Mouse (Mus musculus): Measurements from ENCODE around the gene Ikzf2. TPM values are rescaled to one million over a fixed set of nuclear protein-coding genes. Genes with fewer than 3 reads are reported as not detected.

The Ikzf2 gene
- total RNA-seq, 2 experiments from 2014 or later = 8.9 to 10.5 TPM

- DNase-seq = no peak
These were observed 178.8 kb downstream of the Ikzf2 start for GRCm38 (mm10) chr1:69508275-69508674.

GRCm38 (mm10) chr1:69507513-69507912 lies 179.5 kb downstream of the Ikzf2 start:
- DNase-seq = no peak

GRCm38 (mm10) chr1:69506615-69507159 lies 180.4 kb downstream of the Ikzf2 start:
- no peak for DNase-seq

GRCm38 (mm10) chr1:69506011-69506410 lies 181.0 kb downstream of the Ikzf2 start:
- no peak for DNase-seq

GRCm38 (mm10) chr1:69500388-69500787 lies 186.7 kb downstream of the Ikzf2 start:
- no peak for DNase-seq

- no peak for DNase-seq
These were observed 187.4 kb downstream of the Ikzf2 start for GRCm38 (mm10) chr1:69499652-69500051.

GRCm38 (mm10) chr1:69498862-69499306 lies 188.2 kb downstream of the Ikzf2 start:
- DNase-seq = no peak

GRCm38 (mm10) chr1:69496055-69496454 lies 191.0 kb downstream of the Ikzf2 start:
- DNase-seq = no peak

- DNase-seq = no peak
These were observed 193.6 kb downstream of the Ikzf2 start for GRCm38 (mm10) chr1:69493309-69494047.

- no peak for DNase-seq
These were observed 195.0 kb downstream of the Ikzf2 start for GRCm38 (mm10) chr1:69492013-69492412.

- DNase-seq = no peak
These were observed 198.0 kb downstream of the Ikzf2 start for GRCm38 (mm10) chr1:69489026-69489425.

GRCm38 (mm10) chr1:69488625-69489024 lies 198.4 kb downstream of the Ikzf2 start:
- DNase-seq = no peak

Other genes starting within 250 kb of the Ikzf2 start
- not detected for gene Spag16, start 139.7 kb upstream of the Ikzf2 start, total RNA-seq (2021)